Mouse (Mus musculus) retina, postnatal 7 days (tissue): Measurements from ENCODE around the gene Fggy.

Experiments
- DNase-seq: peaks from one replicate; pipeline ENCODE4 v3.0.0-alpha.2; 2012; ENCODE audit warnings: low read depth, low spot score

Fggy gene

DNA sequence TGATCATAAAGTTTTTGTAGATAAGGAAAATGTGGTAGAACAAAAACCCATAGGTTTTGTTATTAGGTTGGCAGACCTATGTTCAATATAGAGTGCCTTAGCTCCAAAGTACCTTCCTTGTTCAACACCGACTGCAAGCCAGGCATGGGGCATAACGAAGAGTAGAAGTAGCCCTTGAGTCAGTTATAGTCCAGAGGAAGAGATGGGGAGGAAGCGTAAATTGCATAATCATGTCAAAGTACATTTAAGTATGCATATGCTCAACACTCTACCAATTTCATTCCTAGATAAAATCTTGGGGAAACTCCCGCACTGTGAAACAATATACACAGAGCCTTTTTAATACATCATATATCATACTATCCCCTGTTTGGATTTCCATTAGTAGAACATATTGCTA is 221.2 kb downstream of the Fggy start:
- no peak for DNase-seq

DNA sequence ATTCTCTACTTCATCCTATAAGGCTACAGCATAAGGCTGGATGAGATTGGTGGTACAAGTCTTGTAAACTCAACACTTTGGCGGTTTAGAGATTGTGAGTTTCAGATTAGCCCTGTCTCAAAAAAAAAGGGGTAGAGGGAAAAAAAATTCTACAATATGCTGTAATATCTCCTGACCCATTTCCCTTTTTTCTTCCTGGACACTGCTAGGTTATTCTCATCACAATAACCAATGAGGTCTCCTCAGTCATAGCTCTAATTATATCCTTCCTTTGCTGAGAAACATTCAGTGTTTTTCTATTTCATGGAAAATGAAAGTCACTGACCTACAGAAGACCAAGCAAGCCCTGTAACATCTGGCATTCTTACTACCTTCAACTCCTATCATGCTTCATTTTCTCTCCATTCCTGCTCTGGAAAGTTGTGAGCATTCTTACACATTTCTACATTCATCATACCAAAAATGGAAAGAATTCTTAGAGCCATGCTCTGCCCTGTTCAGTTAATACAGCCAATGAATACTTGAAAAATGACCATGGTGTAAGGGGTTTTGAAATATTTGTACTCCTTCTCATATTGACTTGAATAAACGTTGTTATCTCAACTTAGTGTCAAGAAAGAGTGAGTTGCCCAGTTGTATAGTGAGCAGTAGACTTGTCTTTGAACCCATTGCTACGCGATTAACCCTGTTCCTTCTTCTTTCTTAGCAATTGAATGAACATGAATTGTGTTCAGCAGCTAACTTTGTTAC is 227.0 kb downstream of the Fggy start:
- no peak for DNase-seq

DNA sequence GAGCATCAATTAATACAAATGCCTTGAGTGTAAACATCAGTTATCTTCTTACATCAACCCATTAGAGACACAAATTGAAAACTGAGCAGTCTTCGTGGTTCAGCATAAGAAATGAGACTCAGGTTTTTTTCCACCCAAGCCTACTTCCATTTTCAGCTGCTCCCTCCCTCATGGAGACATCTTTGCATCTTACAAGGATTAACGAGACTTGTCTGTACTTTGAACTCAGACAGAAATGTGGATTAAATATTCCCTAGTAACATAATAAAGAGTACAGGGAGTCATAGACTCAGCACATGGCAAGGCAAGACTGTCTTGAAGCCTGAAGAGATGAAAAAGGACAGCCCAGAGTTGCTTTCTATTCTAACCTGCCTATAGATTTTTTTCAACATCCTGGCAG is 230.3 kb downstream of the Fggy start:
- no peak for DNase-seq

- DNase-seq: no peak
Observed at GRCm38 (mm10) chr4:95788867-95789266, 231.6 kb downstream of the Fggy start.

DNA sequence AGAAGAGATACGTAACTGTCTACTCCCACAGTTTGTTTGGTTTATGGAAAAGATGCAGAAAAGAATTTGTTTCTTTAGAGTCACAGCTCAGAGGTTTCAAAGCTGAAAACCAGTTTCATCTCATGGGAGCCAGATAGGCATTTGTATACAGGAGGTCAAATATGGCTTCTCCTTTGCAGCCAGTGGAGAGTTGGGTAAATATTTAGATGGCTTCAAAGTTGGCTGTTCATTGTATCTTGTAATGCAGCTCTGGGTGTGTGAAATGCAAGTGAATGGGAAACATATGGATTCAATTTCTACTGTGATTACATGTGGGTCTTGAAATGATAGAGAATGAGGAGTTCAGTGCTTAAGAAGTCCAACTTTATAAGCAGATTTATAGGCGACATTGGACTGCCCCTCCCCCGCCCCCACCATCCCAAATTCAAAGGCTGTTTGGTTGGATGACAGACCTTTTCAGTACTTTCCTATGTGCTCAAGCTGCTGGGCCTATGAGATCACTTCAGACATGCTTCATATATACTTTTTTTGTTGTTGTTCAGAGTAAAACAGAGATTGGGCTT is 234.7 kb downstream of the Fggy start:
- no peak for DNase-seq

DNA sequence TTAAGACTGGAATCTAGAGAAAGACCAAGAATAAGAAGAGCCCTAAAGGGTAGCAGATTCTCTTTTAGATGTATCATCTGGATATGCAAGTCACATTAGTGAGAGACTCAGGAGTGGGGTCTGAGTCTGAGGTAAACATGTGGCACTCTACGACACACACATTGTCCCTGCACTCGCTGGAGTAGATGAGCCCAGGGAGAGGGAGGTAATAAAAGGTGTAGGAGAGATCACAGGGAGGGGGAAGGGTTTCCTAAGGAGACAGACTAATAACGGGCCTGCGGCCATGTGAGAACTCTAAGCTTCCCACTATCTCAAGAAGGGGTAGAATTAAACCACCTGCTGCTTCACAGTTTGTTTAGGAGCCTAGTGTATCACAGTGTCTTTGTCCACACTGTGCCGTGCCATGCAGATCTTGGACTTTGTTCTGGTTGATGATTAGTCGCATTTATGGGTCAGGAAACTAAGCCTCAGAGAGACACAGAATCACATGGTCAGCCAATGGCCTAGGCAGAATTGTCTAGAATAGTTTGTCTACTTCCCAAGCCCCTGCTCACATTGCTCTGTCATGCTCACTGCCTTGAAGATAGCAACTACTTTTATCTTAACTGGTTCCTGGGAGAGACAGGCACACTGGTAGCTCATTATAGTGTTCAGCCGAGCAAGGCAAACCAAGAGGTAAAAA is 236.5 kb downstream of the Fggy start:
- DNase-seq: no peak

- no peak for DNase-seq
Observed at GRCm38 (mm10) chr4:95794651-95795050, 237.3 kb downstream of the Fggy start.

- no peak for DNase-seq
Observed at GRCm38 (mm10) chr4:95795283-95795682, 238.0 kb downstream of the Fggy start.

DNA sequence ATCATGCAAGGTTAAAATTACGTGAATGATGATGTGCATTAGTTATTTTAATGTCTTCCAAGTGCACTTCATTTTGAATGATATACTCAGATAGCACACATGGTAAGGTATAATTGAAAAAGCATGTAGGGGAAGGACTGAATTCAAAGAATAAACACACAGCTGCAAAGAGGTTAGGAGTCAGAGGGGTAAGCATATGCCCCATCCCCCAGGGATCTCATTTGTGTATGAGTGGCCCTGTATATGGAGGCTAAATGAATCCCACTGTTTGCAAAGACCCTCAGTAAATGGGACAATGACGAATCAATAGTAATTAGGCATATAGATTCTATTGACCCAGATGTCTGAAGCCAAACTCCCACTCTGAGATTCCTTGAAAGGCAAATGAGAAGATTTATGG is 262.3 kb downstream of the Fggy start:
- DNase-seq: no peak

GRCm38 (mm10) chr4:95821906-95822579 is 264.7 kb downstream of the Fggy start:
- DNase-seq: no peak

DNA sequence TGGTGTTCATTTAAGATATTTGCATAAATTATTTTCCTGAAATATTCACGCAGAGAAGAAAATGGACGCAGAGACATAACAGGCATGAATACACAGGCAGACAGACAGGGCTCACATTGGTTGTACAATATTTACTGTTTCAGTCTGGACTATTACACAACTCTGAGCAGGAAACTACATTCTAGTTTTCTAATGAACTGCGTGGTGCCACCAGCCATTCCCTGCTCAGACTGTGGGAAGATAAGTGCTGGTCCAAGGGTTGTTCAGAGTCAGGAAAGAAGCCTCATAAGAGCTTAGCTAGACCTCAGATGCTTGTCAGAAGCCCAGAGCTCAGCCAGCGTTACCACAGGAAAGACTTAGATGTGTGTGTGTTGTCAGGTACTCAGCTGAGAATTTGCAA is 270.9 kb downstream of the Fggy start:
- DNase-seq: no peak

GRCm38 (mm10) chr4:95830320-95830719 is 273.0 kb downstream of the Fggy start:
- no peak for DNase-seq

- DNase-seq: no peak
Observed at GRCm38 (mm10) chr4:95839860-95840259, 282.6 kb downstream of the Fggy start.

GRCm38 (mm10) chr4:95840389-95841053 is 283.2 kb downstream of the Fggy start:
- no peak for DNase-seq

DNA sequence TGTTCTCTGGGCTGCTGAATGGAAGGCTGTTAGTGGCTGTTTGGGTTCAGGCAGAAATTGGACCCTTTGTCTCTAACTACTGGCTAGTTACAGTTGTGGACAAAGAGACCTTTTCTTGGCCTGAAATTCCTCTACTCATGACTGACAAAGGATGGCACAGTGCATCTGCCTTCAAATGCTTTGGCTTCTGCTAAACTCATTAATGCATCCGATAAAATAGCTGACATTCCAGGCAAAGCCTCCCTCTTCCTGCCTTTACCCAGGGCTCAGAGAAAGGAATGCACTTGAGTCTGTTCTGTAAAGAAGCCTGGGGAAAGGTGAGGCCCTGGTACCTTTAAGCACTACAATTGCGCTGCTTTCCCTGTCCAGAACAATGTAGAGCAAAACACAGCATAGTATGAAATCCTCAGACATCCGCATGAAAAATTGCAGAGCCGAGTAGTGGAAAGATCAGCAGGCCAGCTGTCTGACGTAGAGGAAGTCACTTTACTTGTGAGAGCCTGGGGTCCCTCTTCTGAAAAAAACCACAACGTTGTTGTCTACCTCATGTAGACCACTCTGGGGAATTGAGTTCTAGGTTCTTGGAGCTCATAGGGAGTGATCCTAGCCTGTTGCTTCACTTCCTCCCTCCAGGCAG is 288.8 kb downstream of the Fggy start:
- DNase-seq: no peak

DNA sequence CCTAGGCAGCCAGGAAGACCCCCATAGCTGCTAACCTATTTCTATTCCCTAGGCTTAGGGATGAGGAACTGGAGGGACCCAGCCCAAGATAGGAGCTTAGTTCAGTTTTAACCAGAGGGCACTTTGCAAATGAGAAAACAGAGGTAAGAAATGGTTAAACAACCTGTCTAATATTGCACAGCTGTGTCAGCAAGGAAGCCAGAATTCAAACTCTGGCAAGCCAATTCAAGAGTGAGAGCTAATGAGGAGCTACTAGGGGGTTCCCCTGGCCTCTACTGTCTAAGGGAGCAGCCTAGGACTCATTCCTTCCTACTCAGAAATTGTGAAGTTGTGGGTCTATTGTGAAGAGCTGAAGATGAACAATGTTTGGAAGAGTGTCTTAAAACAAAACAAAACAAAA is 289.9 kb downstream of the Fggy start:
- no peak for DNase-seq

DNA sequence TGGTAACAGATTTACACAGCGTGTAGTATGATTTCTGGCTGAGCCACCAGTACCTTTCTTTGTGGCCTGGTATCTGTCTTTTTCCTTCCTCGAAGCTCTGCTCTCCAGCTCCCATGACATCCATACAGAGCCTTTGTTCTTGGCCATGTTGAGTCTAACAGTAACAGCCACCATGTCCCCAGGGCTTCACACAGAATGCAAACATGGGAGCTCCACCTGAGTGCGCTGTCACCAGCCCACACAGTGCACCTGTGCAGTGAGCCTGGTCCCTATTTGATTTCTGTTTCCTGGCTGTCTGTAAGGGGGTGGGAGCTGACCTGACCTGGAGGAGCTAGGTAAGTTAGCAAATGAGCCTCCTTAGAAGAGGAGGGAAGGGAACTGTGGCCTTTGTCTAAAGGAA is 290.4 kb downstream of the Fggy start:
- DNase-seq: no peak

GRCm38 (mm10) chr4:95849497-95849896 is 292.2 kb downstream of the Fggy start:
- DNase-seq: no peak

GRCm38 (mm10) chr4:95850044-95850739 is 292.9 kb downstream of the Fggy start:
- no peak for DNase-seq

- DNase-seq: no peak
Observed at GRCm38 (mm10) chr4:95852257-95852656, 294.9 kb downstream of the Fggy start.

DNA sequence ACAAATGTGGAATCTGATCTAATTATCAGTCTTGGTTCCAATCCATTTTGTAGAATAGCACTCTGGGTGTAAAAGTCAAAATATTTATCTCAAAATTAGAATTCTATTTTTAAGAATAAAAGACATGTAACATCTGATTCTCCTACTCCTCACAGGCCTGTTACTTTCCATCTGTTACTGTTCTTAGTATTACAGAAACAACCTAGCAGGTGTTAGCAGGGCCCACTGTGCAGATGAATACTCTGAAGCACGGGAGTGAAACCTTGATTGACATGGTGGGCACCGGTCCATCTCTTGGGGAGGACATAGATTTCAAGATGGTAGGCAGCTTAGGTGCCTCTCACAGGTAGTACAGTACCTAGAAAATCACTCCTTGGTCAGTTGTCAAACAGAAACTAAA is 298.7 kb downstream of the Fggy start:
- DNase-seq: no peak
